Mouse (Mus musculus) liver, adult 2 months (tissue): ENCODE measurements around the gene Klf14.

Experiments used
- CTCF ChIP-seq: fragments of 200-500 bp; IDR thresholded peaks from 2 replicates; pipeline ENCODE4 v1.5.1; 2011; ENCODE audit warnings: low read depth, low read length, control low read depth
- POLR2A ChIP-seq: fragments of 200-500 bp; IDR thresholded peaks from 2 replicates; pipeline ENCODE4 v1.6.1; 2011; ENCODE audit warnings: low read length, control low read depth; ENCODE audit not compliant: insufficient read depth; ENCODE audit errors: extremely low read depth

GRCm38 (mm10) chr6:30981351-30981750 lies 22.5 kb upstream of the Klf14 start:
- no peak for TF ChIP-seq POLR2A
- no peak for TF ChIP-seq CTCF
